ENCODE assay signal across 19 mouse cellular contexts in genomic region chr2:98269562-98269961, GRCm38 (mm10).
DNase-seq lines count a peak whose midpoint lies in the region; ATAC-seq and TF ChIP-seq lines count a peak whose summit lies in the region.
"Had no signal": no experiment of that assay in that cellular context is flagged by ENCODE, and none has a peak within 500 bp of the region (broad histone marks: within the 10 kb centered on the region; RNA-seq: fewer than 3 reads in every experiment).

No protein-coding gene starts in this region.

- no peak overlapping the region for H3K27ac ChIP-seq in hindbrain, embryonic 10.5 days
- H3K27ac ChIP-seq in hindbrain, embryonic 16.5 days (ENCODE audit: low read depth, low read length), result no peak overlapping the region
- no peak overlapping the region for H3K27ac ChIP-seq in cerebellum, adult 2 months (ENCODE audit: insufficient read depth, low read length)
- H3K27ac ChIP-seq in embryonic facial prominence, embryonic 14.5 days (replicated peaks; ENCODE audit: low read depth, low read length), result no peak overlapping the region
- H3K27ac ChIP-seq: embryonic facial prominence, embryonic 15.5 days; kidney, postnatal 0 days; limb, embryonic 15.5 days had no signal

- H3K9ac ChIP-seq in hindbrain, embryonic 16.5 days (ENCODE audit: low read depth, low read length), result no peak overlapping the region
- no peak overlapping the region for H3K9ac ChIP-seq in embryonic facial prominence, embryonic 14.5 days (ENCODE audit: low read depth, low read length)
- H3K9ac ChIP-seq: embryonic facial prominence, embryonic 15.5 days; limb, embryonic 15.5 days had no signal

- TF ChIP-seq CTCF in cerebellum, adult 2 months (IDR thresholded peaks at IDR 0.05; ENCODE audit: borderline replicate concordance, insufficient read depth, low read depth, low read length), result no peak

- WGBS in hindbrain, embryonic 10.5 days, result 38% methylated on average over 1 of the region's 1 CpGs
- 41% methylated on average over 1 of the region's 1 CpGs for WGBS in hindbrain, embryonic 16.5 days
- 4% methylated on average over 1 of the region's 1 CpGs for WGBS in cerebellum, adult 2 months
- 14% methylated on average over 1 of the region's 1 CpGs for WGBS in embryonic facial prominence, embryonic 14.5 days

- no peaks in the 10 kb centered on the region for H3K9me3 ChIP-seq in hindbrain, embryonic 10.5 days
- no peaks in the 10 kb centered on the region for H3K9me3 ChIP-seq in hindbrain, embryonic 16.5 days (ENCODE audit: control insufficient read depth, low read length)
- H3K9me3 ChIP-seq in embryonic facial prominence, embryonic 14.5 days (ENCODE audit: control insufficient read depth, low read length), result no peaks in the 10 kb centered on the region
- H3K9me3 ChIP-seq: embryonic facial prominence, embryonic 15.5 days; limb, embryonic 15.5 days had no signal

- TF ChIP-seq POLR2A in cerebellum, adult 2 months (IDR thresholded peaks at IDR 0.05; ENCODE audit: borderline replicate concordance, insufficient read depth, low read length), result no peak

- no peak for ATAC-seq in hindbrain, embryonic 16.5 days
- ATAC-seq in embryonic facial prominence, embryonic 14.5 days (ENCODE audit: low read depth), result no peak
- ATAC-seq: lung, postnatal 0 days had no signal

- no peaks in the 10 kb centered on the region for H3K4me1 ChIP-seq in hindbrain, embryonic 10.5 days (replicated peaks)
- H3K4me1 ChIP-seq in hindbrain, embryonic 16.5 days (ENCODE audit: control insufficient read depth, insufficient read depth, low read depth, low read length), result no peaks in the 10 kb centered on the region
- H3K4me1 ChIP-seq in cerebellum, adult 2 months (ENCODE audit: control insufficient read depth, insufficient read depth, low read length), result no peaks in the 10 kb centered on the region
- H3K4me1 ChIP-seq in embryonic facial prominence, embryonic 14.5 days (ENCODE audit: control insufficient read depth, insufficient read depth, low read length), result no peaks in the 10 kb centered on the region
- H3K4me1 ChIP-seq: embryonic facial prominence, embryonic 15.5 days; limb, embryonic 15.5 days had no signal

- no peaks in the 10 kb centered on the region for H3K36me3 ChIP-seq in hindbrain, embryonic 10.5 days
- H3K36me3 ChIP-seq in hindbrain, embryonic 16.5 days (ENCODE audit: control insufficient read depth, insufficient read depth, low read length), result no peaks in the 10 kb centered on the region
- no peaks in the 10 kb centered on the region for H3K36me3 ChIP-seq in embryonic facial prominence, embryonic 14.5 days (ENCODE audit: control insufficient read depth, insufficient read depth, low read length)
- H3K36me3 ChIP-seq: embryonic facial prominence, embryonic 15.5 days; limb, embryonic 15.5 days had no signal

- H3K4me2 ChIP-seq in hindbrain, embryonic 16.5 days (ENCODE audit: low read length), result no peak overlapping the region
- H3K4me2 ChIP-seq in embryonic facial prominence, embryonic 14.5 days (ENCODE audit: low read depth, low read length), result no peak overlapping the region
- H3K4me2 ChIP-seq: embryonic facial prominence, embryonic 15.5 days; heart, embryonic 11.5 days; limb, embryonic 15.5 days had no signal

- H3K4me3 ChIP-seq in hindbrain, embryonic 10.5 days, result no peak overlapping the region
- H3K4me3 ChIP-seq in hindbrain, embryonic 16.5 days (ENCODE audit: low read length), result no peak overlapping the region
- H3K4me3 ChIP-seq in cerebellum, adult 2 months (replicated peaks; ENCODE audit: insufficient read depth, low read depth, low read length), result no peak overlapping the region
- no peak overlapping the region for H3K4me3 ChIP-seq in embryonic facial prominence, embryonic 14.5 days (ENCODE audit: low read depth, low read length)
- H3K4me3 ChIP-seq: embryonic facial prominence, embryonic 15.5 days; limb, embryonic 15.5 days; myocyte had no signal

- peak; percentile 7 for DNase-seq in hindbrain, embryonic 10.5 days (ENCODE audit: low spot score)
- peak; percentile 31 to 64 for DNase-seq in cerebellum, adult 2 months
- peak; percentile 76 to 87 for DNase-seq in cerebellum, postnatal 14 days
- peak; percentile 2 for DNase-seq in embryonic facial prominence, embryonic 14.5 days (ENCODE audit: low spot score)
- no peak for DNase-seq in c-Kit-positive CD71-positive TER-119-positive erythroid progenitor cells, embryonic 14.5 days (ENCODE audit: low spot score)
- no peak for DNase-seq in retina, postnatal 1 day
- DNase-seq: B cell, adult 2 months; heart, postnatal 14 days; kidney, adult 18-20 months; midbrain, embryonic 14.5 days; right cerebral cortex, postnatal 25 days; thymus, postnatal 4 days had no signal

- no peaks in the 10 kb centered on the region for H3K27me3 ChIP-seq in hindbrain, embryonic 10.5 days (ENCODE audit: insufficient read depth, poor library complexity, severe bottlenecking)
- no peaks in the 10 kb centered on the region for H3K27me3 ChIP-seq in hindbrain, embryonic 16.5 days (replicated peaks; ENCODE audit: control insufficient read depth, insufficient read depth, low read length)
- no peaks in the 10 kb centered on the region for H3K27me3 ChIP-seq in cerebellum, adult 2 months (ENCODE audit: control insufficient read depth, insufficient read depth, low read length)
- no peaks in the 10 kb centered on the region for H3K27me3 ChIP-seq in embryonic facial prominence, embryonic 14.5 days (replicated peaks; ENCODE audit: control insufficient read depth, insufficient read depth, low read length)
- H3K27me3 ChIP-seq: embryonic facial prominence, embryonic 15.5 days; limb, embryonic 15.5 days had no signal

Comparison
In these comparisons a context has a peak if more than half of its experiments do, and no peak if none do; other contexts are left out.
1. DNase-seq: peak in hindbrain, embryonic 10.5 days (single experiment), cerebellum, adult 2 months (2 of 2), cerebellum, postnatal 14 days (2 of 2) and embryonic facial prominence, embryonic 14.5 days (single experiment); none in c-Kit-positive CD71-positive TER-119-positive erythroid progenitor cells, embryonic 14.5 days (single experiment) and retina, postnatal 1 day (single experiment).